Mouse (Mus musculus) c-Kit-negative CD71-positive TER-119-positive erythroid progenitor cells, embryonic 14.5 days (primary cell): ENCODE results near the gene Fth1.
A peak's percentile ranks its signal among the peaks of the same experiment; 100 is the strongest.
"Not testable (repeated sequence)": the region's sequence is repeated elsewhere in the genome, so short reads cannot be mapped to it uniquely, and the experiment has no call there.

Experiments used
- DNase-seq: peaks from one replicate; pipeline ENCODE4 v3.0.0-alpha.2; 2013; ENCODE audit warnings: low read depth, low spot score

Gene Fth1

GRCm38 (mm10) chr19:9980258-9980657 lies at the start of gene Fth1:
Gene Fth1 (plus strand): TSS chr19:9980598.
- DNase-seq, result no peak

GRCm38 (mm10) chr19:9931167-9931607 lies 49.2 kb upstream of the Fth1 start:
- not testable (repeated sequence) for DNase-seq

GRCm38 (mm10) chr19:9933908-9934307 lies 46.5 kb upstream of the Fth1 start:
- DNase-seq, result no peak

- DNase-seq, result no peak
Observed at GRCm38 (mm10) chr19:9936579-9936978, 43.8 kb upstream of the Fth1 start.

GRCm38 (mm10) chr19:9937428-9937827 lies 43.0 kb upstream of the Fth1 start:
- no peak for DNase-seq

- no peak for DNase-seq
Observed at GRCm38 (mm10) chr19:9938156-9938823, 42.1 kb upstream of the Fth1 start.

- peak; percentile 42 for DNase-seq
Observed at GRCm38 (mm10) chr19:9938824-9939303, 41.5 kb upstream of the Fth1 start.

- no peak for DNase-seq
Observed at GRCm38 (mm10) chr19:9939841-9940240, 40.6 kb upstream of the Fth1 start.

- DNase-seq, result no peak
Observed at GRCm38 (mm10) chr19:9940903-9941302, 39.5 kb upstream of the Fth1 start.

GRCm38 (mm10) chr19:9941809-9942208 lies 38.6 kb upstream of the Fth1 start:
- DNase-seq, result no peak

- DNase-seq, result no peak
Observed at GRCm38 (mm10) chr19:9942539-9943533, 37.6 kb upstream of the Fth1 start.

GRCm38 (mm10) chr19:9945800-9946564 lies 34.4 kb upstream of the Fth1 start:
- DNase-seq, result no peak

GRCm38 (mm10) chr19:9946986-9947385 lies 33.4 kb upstream of the Fth1 start:
- no peak for DNase-seq

GRCm38 (mm10) chr19:9952390-9952789 lies 28.0 kb upstream of the Fth1 start:
- DNase-seq, result no peak

GRCm38 (mm10) chr19:9952912-9953311 lies 27.5 kb upstream of the Fth1 start:
- DNase-seq, result no peak

- no peak for DNase-seq
Observed at GRCm38 (mm10) chr19:9954055-9954810, 26.2 kb upstream of the Fth1 start.

GRCm38 (mm10) chr19:9954811-9955202 lies 25.6 kb upstream of the Fth1 start:
- DNase-seq, result no peak

- no peak for DNase-seq
Observed at GRCm38 (mm10) chr19:9955438-9955837, 25.0 kb upstream of the Fth1 start.

GRCm38 (mm10) chr19:9956624-9957388 lies 23.6 kb upstream of the Fth1 start:
- DNase-seq, result no peak

- DNase-seq, result no peak
Observed at GRCm38 (mm10) chr19:9957965-9958364, 22.4 kb upstream of the Fth1 start.
